Mouse (Mus musculus): ENCODE measurements around the gene Ushbp1. TPM values are rescaled to one million over a fixed set of nuclear protein-coding genes. Genes with fewer than 3 reads are reported as not detected.

Gene Ushbp1
- polyA plus RNA-seq, 1 experiment from 2014 or later = 3.2 TPM

- Histone ChIP-seq H3K4me3 (ENCODE audit: low read depth, low read length) (peak overlapping the region; percentile 57), H3K27ac (ENCODE audit: low read depth, low read length) (no peak overlapping the region), H3K4me2 (ENCODE audit: low read depth, low read length) (peak overlapping the region; percentile 94), H3K9ac (replicated peaks; ENCODE audit: low read depth, low read length) (no peak overlapping the region), H3K9me3 (ENCODE audit: control insufficient read depth, low read length) (no peaks in the 10 kb centered on the region), H3K27me3 (ENCODE audit: control insufficient read depth, insufficient read depth, low read length) (no peaks in the 10 kb centered on the region), H3K36me3 (ENCODE audit: control insufficient read depth, insufficient read depth, low read length) (peaks cover 10% of the 10 kb centered on the region), H3K4me1 (ENCODE audit: control insufficient read depth, insufficient read depth, low read length) (peaks cover 8% of the 10 kb centered on the region; the same call in 1 of the 2 replicates)
- no peak for ATAC-seq (ENCODE audit: low read depth)
- WGBS = 83% methylated on average over 12 of the region's 12 CpGs
Observed at GRCm38 (mm10) chr8:71397701-71398100, 2.1 kb upstream of the Ushbp1 start.

GRCm38 (mm10) chr8:71396639-71397305 is 1.2 kb upstream of the Ushbp1 start, which contains the start of gene Babam1:
Babam1 (plus strand) TSS chr8:71396861.
- H3K4me3 ChIP-seq (ENCODE audit: low read depth, low read length) = peak within 1 kb of the TSS; percentile 57
- H3K9me3 ChIP-seq (ENCODE audit: control insufficient read depth, low read length) = no peaks in the 10 kb centered on the region
- H3K27ac ChIP-seq (ENCODE audit: low read depth, low read length) = peak within 1 kb of the TSS; percentile 58; the same call in 1 of the 2 replicates
- WGBS = under 1% methylated on average over 34 of the region's 34 CpGs
- peaks cover 8% of the 10 kb centered on the region; the same call in 1 of the 2 replicates for H3K4me1 ChIP-seq (ENCODE audit: control insufficient read depth, insufficient read depth, low read length)
- ATAC-seq (ENCODE audit: low read depth) = peak; percentile 98
- H3K4me2 ChIP-seq (ENCODE audit: low read depth, low read length) = peak within 1 kb of the TSS; percentile 94
- H3K27me3 ChIP-seq (ENCODE audit: control insufficient read depth, insufficient read depth, low read length) = no peaks in the 10 kb centered on the region
- H3K9ac ChIP-seq (replicated peaks; ENCODE audit: low read depth, low read length) = peak within 1 kb of the TSS; percentile 56
- H3K36me3 ChIP-seq (ENCODE audit: control insufficient read depth, insufficient read depth, low read length) = peaks cover 10% of the 10 kb centered on the region

- 90% methylated on average over 10 of the region's 10 CpGs for WGBS
- no peaks in the 10 kb centered on the region for H3K9me3 ChIP-seq (ENCODE audit: control insufficient read depth, low read length)
- H3K27ac ChIP-seq (ENCODE audit: low read depth, low read length) = no peak overlapping the region
- ATAC-seq (ENCODE audit: low read depth) = no peak
- H3K4me3 ChIP-seq (ENCODE audit: low read depth, low read length) = no peak overlapping the region
- peaks cover 10% of the 10 kb centered on the region for H3K36me3 ChIP-seq (ENCODE audit: control insufficient read depth, insufficient read depth, low read length)
- peaks cover 8% of the 10 kb centered on the region; the same call in 1 of the 2 replicates for H3K4me1 ChIP-seq (ENCODE audit: control insufficient read depth, insufficient read depth, low read length)
- no peak overlapping the region for H3K9ac ChIP-seq (replicated peaks; ENCODE audit: low read depth, low read length)
- H3K27me3 ChIP-seq (ENCODE audit: control insufficient read depth, insufficient read depth, low read length) = no peaks in the 10 kb centered on the region
- no peak overlapping the region for H3K4me2 ChIP-seq (ENCODE audit: low read depth, low read length)
Observed at GRCm38 (mm10) chr8:71395071-71395470, 531 bp downstream of the Ushbp1 start.

- 77% methylated on average over 7 of the region's 7 CpGs for WGBS
- Histone ChIP-seq H3K9me3 (ENCODE audit: control insufficient read depth, low read length) (no peaks in the 10 kb centered on the region), H3K9ac (replicated peaks; ENCODE audit: low read depth, low read length) (no peak overlapping the region), H3K4me2 (ENCODE audit: low read depth, low read length) (no peak overlapping the region), H3K4me3 (ENCODE audit: low read depth, low read length) (no peak overlapping the region), H3K36me3 (ENCODE audit: control insufficient read depth, insufficient read depth, low read length) (peaks cover 5% of the 10 kb centered on the region; the same call in 1 of the 2 replicates), H3K27me3 (ENCODE audit: control insufficient read depth, insufficient read depth, low read length) (no peaks in the 10 kb centered on the region), H3K27ac (ENCODE audit: low read depth, low read length) (no peak overlapping the region), H3K4me1 (ENCODE audit: control insufficient read depth, insufficient read depth, low read length) (peaks cover 8% of the 10 kb centered on the region; the same call in 1 of the 2 replicates)
- no peak for ATAC-seq (ENCODE audit: low read depth)
Observed at GRCm38 (mm10) chr8:71394481-71394880, 1.1 kb downstream of the Ushbp1 start.

GRCm38 (mm10) chr8:71392871-71393270 is 2.7 kb downstream of the Ushbp1 start:
- Histone ChIP-seq H3K9me3 (ENCODE audit: control insufficient read depth, low read length) (no peaks in the 10 kb centered on the region), H3K27me3 (ENCODE audit: control insufficient read depth, insufficient read depth, low read length) (no peaks in the 10 kb centered on the region), H3K9ac (replicated peaks; ENCODE audit: low read depth, low read length) (no peak overlapping the region), H3K4me1 (ENCODE audit: control insufficient read depth, insufficient read depth, low read length) (peaks cover 8% of the 10 kb centered on the region; the same call in 1 of the 2 replicates), H3K36me3 (ENCODE audit: control insufficient read depth, insufficient read depth, low read length) (no peaks in the 10 kb centered on the region), H3K4me2 (ENCODE audit: low read depth, low read length) (no peak overlapping the region), H3K4me3 (ENCODE audit: low read depth, low read length) (no peak overlapping the region), H3K27ac (ENCODE audit: low read depth, low read length) (no peak overlapping the region)
- 12% methylated on average over 3 of the region's 3 CpGs for WGBS
- ATAC-seq (ENCODE audit: low read depth) = no peak

- no peak for ATAC-seq (ENCODE audit: low read depth)
- Histone ChIP-seq H3K9me3 (ENCODE audit: control insufficient read depth, low read length) (no peaks in the 10 kb centered on the region), H3K4me1 (ENCODE audit: control insufficient read depth, insufficient read depth, low read length) (peaks cover 3% of the 10 kb centered on the region; the same call in 1 of the 2 replicates), H3K4me3 (ENCODE audit: low read depth, low read length) (no peak overlapping the region), H3K27ac (ENCODE audit: low read depth, low read length) (no peak overlapping the region), H3K9ac (replicated peaks; ENCODE audit: low read depth, low read length) (no peak overlapping the region), H3K27me3 (ENCODE audit: control insufficient read depth, insufficient read depth, low read length) (no peaks in the 10 kb centered on the region), H3K36me3 (ENCODE audit: control insufficient read depth, insufficient read depth, low read length) (no peaks in the 10 kb centered on the region), H3K4me2 (ENCODE audit: low read depth, low read length) (no peak overlapping the region)
- 78% methylated on average over 5 of the region's 5 CpGs for WGBS
Observed at GRCm38 (mm10) chr8:71392391-71392790, 3.2 kb downstream of the Ushbp1 start.

GRCm38 (mm10) chr8:71391696-71392095 is 3.9 kb downstream of the Ushbp1 start:
- no peak overlapping the region for H3K27ac ChIP-seq (ENCODE audit: low read depth, low read length)
- WGBS = 96% methylated on average over 2 of the region's 2 CpGs
- no peaks in the 10 kb centered on the region for H3K36me3 ChIP-seq (ENCODE audit: control insufficient read depth, insufficient read depth, low read length)
- H3K27me3 ChIP-seq (ENCODE audit: control insufficient read depth, insufficient read depth, low read length) = no peaks in the 10 kb centered on the region
- ATAC-seq (ENCODE audit: low read depth) = no peak
- H3K9ac ChIP-seq (replicated peaks; ENCODE audit: low read depth, low read length) = no peak overlapping the region
- H3K4me2 ChIP-seq (ENCODE audit: low read depth, low read length) = no peak overlapping the region
- no peaks in the 10 kb centered on the region for H3K4me1 ChIP-seq (ENCODE audit: control insufficient read depth, insufficient read depth, low read length)
- H3K9me3 ChIP-seq (ENCODE audit: control insufficient read depth, low read length) = no peaks in the 10 kb centered on the region
- no peak overlapping the region for H3K4me3 ChIP-seq (ENCODE audit: low read depth, low read length)

GRCm38 (mm10) chr8:71388267-71388666 is 7.3 kb downstream of the Ushbp1 start:
- no peak overlapping the region for H3K4me3 ChIP-seq (ENCODE audit: low read depth, low read length)
- 68% methylated on average over 1 of the region's 1 CpGs for WGBS

GRCm38 (mm10) chr8:71385212-71385835 is 10.3 kb downstream of the Ushbp1 start:
- H3K9me3 ChIP-seq (ENCODE audit: control insufficient read depth, low read length) = no peaks in the 10 kb centered on the region
- no peak overlapping the region for H3K27ac ChIP-seq (ENCODE audit: low read depth, low read length)
- no peaks in the 10 kb centered on the region for H3K36me3 ChIP-seq (ENCODE audit: control insufficient read depth, insufficient read depth, low read length)
- H3K4me1 ChIP-seq (ENCODE audit: control insufficient read depth, insufficient read depth, low read length) = peaks cover 6% of the 10 kb centered on the region
- ATAC-seq (ENCODE audit: low read depth) = no peak
- WGBS = 75% methylated on average over 12 of the region's 12 CpGs
- no peak overlapping the region for H3K4me2 ChIP-seq (ENCODE audit: low read depth, low read length)
- no peaks in the 10 kb centered on the region; the same call in 1 of the 2 replicates for H3K27me3 ChIP-seq (ENCODE audit: control insufficient read depth, insufficient read depth, low read length)
- no peak overlapping the region for H3K9ac ChIP-seq (replicated peaks; ENCODE audit: low read depth, low read length)
- H3K4me3 ChIP-seq (ENCODE audit: low read depth, low read length) = no peak overlapping the region

More at GRCm38 (mm10) chr8:71388267-71388666, 7.3 kb downstream of the Ushbp1 start:
- ATAC-seq (ENCODE audit: low read depth) = no peak
- Histone ChIP-seq H3K27ac (ENCODE audit: low read depth, low read length) (no peak overlapping the region), H3K9me3 (ENCODE audit: control insufficient read depth, low read length) (no peaks in the 10 kb centered on the region), H3K36me3 (ENCODE audit: control insufficient read depth, insufficient read depth, low read length) (no peaks in the 10 kb centered on the region), H3K27me3 (ENCODE audit: control insufficient read depth, insufficient read depth, low read length) (no peaks in the 10 kb centered on the region), H3K9ac (replicated peaks; ENCODE audit: low read depth, low read length) (no peak overlapping the region), H3K4me1 (ENCODE audit: control insufficient read depth, insufficient read depth, low read length) (no peaks in the 10 kb centered on the region), H3K4me2 (ENCODE audit: low read depth, low read length) (no peak overlapping the region)
